Mouse (Mus musculus): ENCODE measurements around the gene Dck. TPM values are rescaled to one million over a fixed set of nuclear protein-coding genes. Genes with fewer than 3 reads are reported as not detected.

The Dck gene
- polyA plus RNA-seq, 1 experiment from 2014 or later, result 54.7 TPM

GRCm38 (mm10) chr5:88797121-88797520 lies 32.3 kb downstream of the Dck start:
- Histone ChIP-seq H3K4me2 (no peak overlapping the region), H3K9ac (ENCODE audit: low read depth, low read length) (no peak overlapping the region), H3K4me3 (ENCODE audit: low read depth, low read length) (no peak overlapping the region), H3K36me3 (ENCODE audit: control insufficient read depth, insufficient read depth, low read length) (no peaks in the 10 kb centered on the region), H3K27me3 (ENCODE audit: control insufficient read depth, insufficient read depth, low read length) (no peaks in the 10 kb centered on the region), H3K9me3 (replicated peaks; ENCODE audit: control insufficient read depth, low read length) (no peaks in the 10 kb centered on the region), H3K27ac (ENCODE audit: low read depth, low read length) (no peak overlapping the region), H3K4me1 (ENCODE audit: control insufficient read depth, insufficient read depth, low read length) (no peaks in the 10 kb centered on the region)
- no peak for ATAC-seq (replicated peaks; ENCODE audit: insufficient number of reproducible peaks, low FRiP score, low TSS enrichment)
- 72% methylated on average over 6 of the region's 6 CpGs for WGBS (ENCODE audit: insufficient replicate concordance)

GRCm38 (mm10) chr5:88805616-88806015 lies 40.8 kb downstream of the Dck start:
- no peak for ATAC-seq (replicated peaks; ENCODE audit: insufficient number of reproducible peaks, low FRiP score, low TSS enrichment)
- Histone ChIP-seq H3K36me3 (ENCODE audit: control insufficient read depth, insufficient read depth, low read length) (no peaks in the 10 kb centered on the region), H3K9ac (ENCODE audit: low read depth, low read length) (no peak overlapping the region), H3K9me3 (replicated peaks; ENCODE audit: control insufficient read depth, low read length) (no peaks in the 10 kb centered on the region), H3K27me3 (ENCODE audit: control insufficient read depth, insufficient read depth, low read length) (no peaks in the 10 kb centered on the region), H3K4me3 (ENCODE audit: low read depth, low read length) (no peak overlapping the region), H3K27ac (ENCODE audit: low read depth, low read length) (no peak overlapping the region), H3K4me1 (ENCODE audit: control insufficient read depth, insufficient read depth, low read length) (peaks cover 4% of the 10 kb centered on the region; the same call in 1 of the 2 replicates), H3K4me2 (no peak overlapping the region)
- 69% methylated on average over 4 of the region's 4 CpGs for WGBS (ENCODE audit: insufficient replicate concordance)

- H3K4me2 ChIP-seq, result no peak overlapping the region
- 9% methylated on average over 5 of the region's 5 CpGs for WGBS (ENCODE audit: insufficient replicate concordance)
- no peak overlapping the region for H3K9ac ChIP-seq (ENCODE audit: low read depth, low read length)
These were observed 41.5 kb downstream of the Dck start for GRCm38 (mm10) chr5:88806278-88806677.

GRCm38 (mm10) chr5:88807342-88807741 lies 42.5 kb downstream of the Dck start:
- Histone ChIP-seq H3K27ac (ENCODE audit: low read depth, low read length) (no peak overlapping the region), H3K9me3 (replicated peaks; ENCODE audit: control insufficient read depth, low read length) (no peaks in the 10 kb centered on the region), H3K36me3 (ENCODE audit: control insufficient read depth, insufficient read depth, low read length) (no peaks in the 10 kb centered on the region), H3K27me3 (ENCODE audit: control insufficient read depth, insufficient read depth, low read length) (no peaks in the 10 kb centered on the region), H3K9ac (ENCODE audit: low read depth, low read length) (no peak overlapping the region), H3K4me3 (ENCODE audit: low read depth, low read length) (no peak overlapping the region), H3K4me1 (ENCODE audit: control insufficient read depth, insufficient read depth, low read length) (peaks cover 4% of the 10 kb centered on the region; the same call in 1 of the 2 replicates), H3K4me2 (peak overlapping the region; percentile 40)
- ATAC-seq (replicated peaks; ENCODE audit: insufficient number of reproducible peaks, low FRiP score, low TSS enrichment), result no peak
- 30% methylated on average over 9 of the region's 9 CpGs for WGBS (ENCODE audit: insufficient replicate concordance)

More at GRCm38 (mm10) chr5:88806278-88806677, 41.5 kb downstream of the Dck start:
- Histone ChIP-seq H3K27me3 (ENCODE audit: control insufficient read depth, insufficient read depth, low read length) (no peaks in the 10 kb centered on the region), H3K36me3 (ENCODE audit: control insufficient read depth, insufficient read depth, low read length) (no peaks in the 10 kb centered on the region), H3K4me1 (ENCODE audit: control insufficient read depth, insufficient read depth, low read length) (peaks cover 4% of the 10 kb centered on the region; the same call in 1 of the 2 replicates), H3K4me3 (ENCODE audit: low read depth, low read length) (no peak overlapping the region), H3K9me3 (replicated peaks; ENCODE audit: control insufficient read depth, low read length) (no peaks in the 10 kb centered on the region), H3K27ac (ENCODE audit: low read depth, low read length) (no peak overlapping the region)
- ATAC-seq (replicated peaks; ENCODE audit: insufficient number of reproducible peaks, low FRiP score, low TSS enrichment), result no peak

- no peaks in the 10 kb centered on the region for H3K4me1 ChIP-seq (ENCODE audit: control insufficient read depth, insufficient read depth, low read length)
- H3K27ac ChIP-seq (ENCODE audit: low read depth, low read length), result no peak overlapping the region
- WGBS (ENCODE audit: insufficient replicate concordance), result 76% methylated on average over 2 of the region's 2 CpGs
- H3K27me3 ChIP-seq (ENCODE audit: control insufficient read depth, insufficient read depth, low read length), result no peaks in the 10 kb centered on the region
- H3K4me2 ChIP-seq, result no peak overlapping the region
- H3K36me3 ChIP-seq (ENCODE audit: control insufficient read depth, insufficient read depth, low read length), result no peaks in the 10 kb centered on the region
- H3K9ac ChIP-seq (ENCODE audit: low read depth, low read length), result no peak overlapping the region
- ATAC-seq (replicated peaks; ENCODE audit: insufficient number of reproducible peaks, low FRiP score, low TSS enrichment), result no peak
- no peaks in the 10 kb centered on the region for H3K9me3 ChIP-seq (replicated peaks; ENCODE audit: control insufficient read depth, low read length)
- no peak overlapping the region for H3K4me3 ChIP-seq (ENCODE audit: low read depth, low read length)
These were observed 48.4 kb downstream of the Dck start for GRCm38 (mm10) chr5:88813188-88813587.

GRCm38 (mm10) chr5:88814552-88814951 lies 49.8 kb downstream of the Dck start:
- no peaks in the 10 kb centered on the region for H3K9me3 ChIP-seq (replicated peaks; ENCODE audit: control insufficient read depth, low read length)
- no peaks in the 10 kb centered on the region for H3K36me3 ChIP-seq (ENCODE audit: control insufficient read depth, insufficient read depth, low read length)
- no peak overlapping the region for H3K27ac ChIP-seq (ENCODE audit: low read depth, low read length)
- 80% methylated on average over 4 of the region's 4 CpGs for WGBS (ENCODE audit: insufficient replicate concordance)
- no peaks in the 10 kb centered on the region for H3K27me3 ChIP-seq (ENCODE audit: control insufficient read depth, insufficient read depth, low read length)
- no peak overlapping the region for H3K9ac ChIP-seq (ENCODE audit: low read depth, low read length)
- H3K4me1 ChIP-seq (ENCODE audit: control insufficient read depth, insufficient read depth, low read length), result no peaks in the 10 kb centered on the region
- H3K4me3 ChIP-seq (ENCODE audit: low read depth, low read length), result no peak overlapping the region
- ATAC-seq (replicated peaks; ENCODE audit: insufficient number of reproducible peaks, low FRiP score, low TSS enrichment), result no peak
- H3K4me2 ChIP-seq, result no peak overlapping the region

GRCm38 (mm10) chr5:88821542-88821941 lies 56.7 kb downstream of the Dck start:
- no peak for ATAC-seq (replicated peaks; ENCODE audit: insufficient number of reproducible peaks, low FRiP score, low TSS enrichment)
- no peak overlapping the region for H3K4me3 ChIP-seq (ENCODE audit: low read depth, low read length)
- H3K9ac ChIP-seq (ENCODE audit: low read depth, low read length), result no peak overlapping the region
- H3K27me3 ChIP-seq (ENCODE audit: control insufficient read depth, insufficient read depth, low read length), result no peaks in the 10 kb centered on the region
- H3K4me2 ChIP-seq, result no peak overlapping the region
- no peaks in the 10 kb centered on the region for H3K9me3 ChIP-seq (replicated peaks; ENCODE audit: control insufficient read depth, low read length)
- WGBS (ENCODE audit: insufficient replicate concordance), result 82% methylated on average over 1 of the region's 1 CpGs
- H3K36me3 ChIP-seq (ENCODE audit: control insufficient read depth, insufficient read depth, low read length), result no peaks in the 10 kb centered on the region
- no peak overlapping the region for H3K27ac ChIP-seq (ENCODE audit: low read depth, low read length)
- H3K4me1 ChIP-seq (ENCODE audit: control insufficient read depth, insufficient read depth, low read length), result no peaks in the 10 kb centered on the region

- Histone ChIP-seq H3K27me3 (ENCODE audit: control insufficient read depth, insufficient read depth, low read length) (no peaks in the 10 kb centered on the region), H3K9me3 (replicated peaks; ENCODE audit: control insufficient read depth, low read length) (no peaks in the 10 kb centered on the region), H3K4me2 (no peak overlapping the region), H3K27ac (ENCODE audit: low read depth, low read length) (no peak overlapping the region), H3K9ac (ENCODE audit: low read depth, low read length) (no peak overlapping the region), H3K4me3 (ENCODE audit: low read depth, low read length) (no peak overlapping the region), H3K36me3 (ENCODE audit: control insufficient read depth, insufficient read depth, low read length) (no peaks in the 10 kb centered on the region), H3K4me1 (ENCODE audit: control insufficient read depth, insufficient read depth, low read length) (no peaks in the 10 kb centered on the region)
- WGBS (ENCODE audit: insufficient replicate concordance), result 82% methylated on average over 10 of the region's 10 CpGs
- no peak for ATAC-seq (replicated peaks; ENCODE audit: insufficient number of reproducible peaks, low FRiP score, low TSS enrichment)
These were observed 60.0 kb downstream of the Dck start for GRCm38 (mm10) chr5:88824838-88825237.

- H3K27ac ChIP-seq (ENCODE audit: low read depth, low read length), result no peak overlapping the region
- 74% methylated on average over 8 of the region's 8 CpGs for WGBS (ENCODE audit: insufficient replicate concordance)
- no peak overlapping the region for H3K4me2 ChIP-seq
- H3K4me3 ChIP-seq (ENCODE audit: low read depth, low read length), result no peak overlapping the region
- no peak overlapping the region for H3K9ac ChIP-seq (ENCODE audit: low read depth, low read length)
- peaks cover 2% of the 10 kb centered on the region; the same call in 1 of the 2 replicates for H3K4me1 ChIP-seq (ENCODE audit: control insufficient read depth, insufficient read depth, low read length)
- no peaks in the 10 kb centered on the region for H3K9me3 ChIP-seq (replicated peaks; ENCODE audit: control insufficient read depth, low read length)
- H3K27me3 ChIP-seq (ENCODE audit: control insufficient read depth, insufficient read depth, low read length), result no peaks in the 10 kb centered on the region
- no peaks in the 10 kb centered on the region for H3K36me3 ChIP-seq (ENCODE audit: control insufficient read depth, insufficient read depth, low read length)
- no peak for ATAC-seq (replicated peaks; ENCODE audit: insufficient number of reproducible peaks, low FRiP score, low TSS enrichment)
These were observed 65.2 kb downstream of the Dck start for GRCm38 (mm10) chr5:88829835-88830571.

Measured in heart, embryonic 11.5 days (tissue).